Mouse (Mus musculus) frontal cortex, postnatal 10 days (tissue): ENCODE results near the gene Radil.

Source experiments
- DNase-seq, 2 experiments: peaks; one replicate each; pipeline ENCODE4 v3.0.0; 2022; ENCODE audit warnings: low spot score in 2 of 2, mixed read lengths in 1 of 2

Gene Radil

DNA sequence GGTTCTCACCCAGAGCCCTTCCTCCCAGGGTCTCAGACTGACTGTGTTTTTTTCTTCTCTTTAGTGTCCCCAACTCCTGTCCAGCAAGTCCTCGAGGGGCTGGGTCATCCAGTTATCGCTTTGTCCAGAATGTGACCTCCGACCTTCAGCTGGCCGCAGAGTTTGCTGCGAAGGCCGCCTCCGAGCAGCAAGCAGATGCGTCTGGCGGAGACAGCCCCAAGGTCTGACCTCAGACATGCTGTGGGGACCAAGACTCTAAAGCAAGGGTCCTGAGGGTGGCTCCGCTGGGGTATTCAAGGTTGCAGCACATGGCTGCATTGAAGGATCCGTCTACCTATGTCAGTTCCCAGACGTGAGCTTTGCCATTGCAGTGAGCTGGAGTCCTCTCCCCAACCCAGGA lies 102.3 kb downstream of the Radil start:
- DNase-seq: no peak

DNA sequence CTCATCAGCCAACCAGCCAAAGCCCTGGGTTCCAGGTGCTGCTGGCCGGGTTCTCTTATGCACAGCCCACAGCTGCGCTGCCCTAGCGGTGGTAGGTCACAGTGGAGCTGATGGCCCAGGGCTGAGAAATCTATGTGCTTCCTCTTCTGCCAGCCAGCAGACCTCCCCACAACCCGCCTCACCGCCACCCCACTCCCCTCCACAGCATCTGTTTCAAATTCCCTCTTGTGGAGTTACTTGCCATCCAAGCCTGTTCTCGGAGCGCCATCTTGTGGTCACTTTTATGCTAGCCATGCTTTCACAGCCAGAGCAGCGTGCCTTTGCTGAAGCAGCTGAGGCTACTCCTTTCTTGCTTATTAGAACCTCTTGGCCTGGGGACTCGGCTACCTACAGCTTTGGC lies 102.8 kb downstream of the Radil start:
- DNase-seq: peak; percentile 84 to 88

DNA sequence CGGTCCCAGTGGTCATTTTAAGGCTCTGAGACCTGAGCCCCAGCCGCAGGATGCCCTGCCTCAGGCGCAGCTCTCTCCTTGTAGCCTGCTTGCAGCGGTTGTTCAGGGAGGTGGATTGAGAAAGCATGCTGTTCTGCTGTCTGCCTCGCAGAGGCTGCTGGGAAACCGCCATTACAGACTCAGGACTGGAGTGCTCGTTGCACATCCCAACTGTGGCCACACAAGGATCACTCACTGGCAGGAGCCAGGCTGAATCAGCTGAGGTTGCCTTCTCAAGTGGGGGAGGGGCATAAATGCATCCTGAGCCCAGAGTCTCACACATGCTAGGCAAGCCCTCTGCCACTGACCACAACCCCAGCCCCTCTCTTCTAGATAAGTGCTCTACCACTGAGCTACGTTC lies 105.2 kb downstream of the Radil start:
- DNase-seq: no peak

DNA sequence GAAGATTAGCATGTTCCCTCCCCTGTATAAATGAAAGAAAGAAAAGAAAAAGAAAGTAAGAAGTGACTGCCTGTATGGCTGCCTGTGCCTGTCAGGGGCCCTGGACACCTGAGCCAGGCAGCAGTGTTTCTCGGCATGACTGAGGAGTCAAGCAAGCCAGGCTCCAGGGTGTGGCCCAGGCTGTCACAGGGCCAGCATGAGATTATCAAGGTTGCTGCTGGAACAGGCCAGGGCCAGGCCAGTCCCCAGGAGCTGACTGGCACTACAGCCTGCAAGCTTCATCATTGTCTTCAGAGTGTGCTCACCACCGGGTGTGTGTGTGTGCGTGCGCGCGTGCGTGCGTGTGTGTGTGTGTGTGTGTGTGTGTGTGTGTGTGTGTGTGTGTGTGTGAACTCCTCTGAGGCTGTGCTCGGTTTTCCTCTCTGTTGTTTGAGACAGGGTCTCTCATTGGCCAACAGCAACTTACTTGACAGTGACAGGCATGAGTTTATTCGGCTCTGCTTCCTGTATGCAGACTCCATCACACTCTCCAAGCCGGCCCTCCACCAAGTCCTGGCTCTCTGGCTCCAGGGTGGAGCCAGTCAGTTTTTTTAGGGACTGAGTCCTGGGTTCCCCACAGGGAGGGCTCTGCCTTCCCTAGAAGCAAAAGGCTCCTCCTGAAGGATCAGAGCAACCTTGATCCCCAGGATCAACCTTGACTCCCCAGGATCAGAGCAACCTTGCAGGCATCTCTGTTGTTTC lies 105.9 kb downstream of the Radil start:
- DNase-seq: no peak

DNA sequence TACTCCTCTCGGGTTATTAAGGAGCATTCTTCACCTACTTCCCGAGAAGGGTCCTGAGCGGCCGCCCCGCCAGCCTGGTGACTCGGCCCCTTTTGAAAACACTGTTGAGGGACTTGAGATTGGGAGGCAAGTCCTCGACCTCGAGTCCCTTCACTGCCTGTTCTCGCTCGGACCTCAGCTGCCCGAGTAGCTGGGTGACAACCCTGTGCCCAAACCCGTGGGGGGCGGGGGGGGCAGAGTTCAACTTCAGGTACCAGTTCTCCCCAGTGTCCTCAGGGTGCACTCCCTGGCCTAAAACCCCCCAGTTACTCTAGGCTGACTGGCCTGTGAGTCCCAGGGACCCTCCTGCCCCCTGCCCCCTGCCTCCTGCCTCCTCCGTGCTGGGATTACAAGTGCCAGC lies 106.9 kb downstream of the Radil start:
- DNase-seq: no peak

DNA sequence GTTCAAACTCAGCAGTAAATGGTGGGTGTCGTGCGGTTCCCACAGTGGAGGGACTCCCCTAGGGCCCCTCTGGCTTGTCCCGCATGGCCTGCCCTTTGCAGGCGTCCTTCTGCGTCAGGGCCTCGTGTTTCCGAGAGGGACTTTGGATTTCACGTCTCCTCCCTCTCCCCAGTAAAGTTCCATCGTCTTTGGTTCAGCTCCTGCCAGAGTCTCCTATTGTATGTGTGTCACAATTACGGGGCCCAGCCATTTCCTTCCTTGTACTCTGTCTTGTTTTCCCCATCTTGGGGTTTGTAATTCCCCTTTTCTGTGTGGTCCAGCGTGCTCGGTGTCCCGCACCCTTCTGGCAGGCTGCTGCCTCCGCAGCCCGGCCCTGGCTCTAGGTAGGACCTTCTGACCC lies 107.4 kb downstream of the Radil start:
- DNase-seq: no peak

DNA sequence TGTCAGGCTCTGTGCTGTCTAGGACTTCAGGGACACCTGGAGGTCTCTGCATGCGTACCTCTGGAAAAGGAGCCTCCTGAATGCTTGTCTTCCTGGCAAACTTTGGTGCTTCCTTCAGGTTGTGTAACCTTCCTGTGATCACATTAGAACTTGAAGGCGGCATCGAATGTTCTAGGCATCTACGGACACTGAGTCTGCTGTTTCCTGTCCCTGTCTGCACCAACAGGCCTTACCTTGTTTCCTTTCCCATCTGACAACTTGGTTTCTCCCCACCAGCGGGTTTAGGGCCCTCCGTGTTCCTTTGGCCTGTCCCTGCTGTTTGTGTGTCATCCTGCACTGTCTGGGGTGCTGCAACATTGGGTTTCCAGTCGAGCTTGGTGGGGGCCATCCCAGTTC lies 108.9 kb downstream of the Radil start:
- no peak for DNase-seq

DNA sequence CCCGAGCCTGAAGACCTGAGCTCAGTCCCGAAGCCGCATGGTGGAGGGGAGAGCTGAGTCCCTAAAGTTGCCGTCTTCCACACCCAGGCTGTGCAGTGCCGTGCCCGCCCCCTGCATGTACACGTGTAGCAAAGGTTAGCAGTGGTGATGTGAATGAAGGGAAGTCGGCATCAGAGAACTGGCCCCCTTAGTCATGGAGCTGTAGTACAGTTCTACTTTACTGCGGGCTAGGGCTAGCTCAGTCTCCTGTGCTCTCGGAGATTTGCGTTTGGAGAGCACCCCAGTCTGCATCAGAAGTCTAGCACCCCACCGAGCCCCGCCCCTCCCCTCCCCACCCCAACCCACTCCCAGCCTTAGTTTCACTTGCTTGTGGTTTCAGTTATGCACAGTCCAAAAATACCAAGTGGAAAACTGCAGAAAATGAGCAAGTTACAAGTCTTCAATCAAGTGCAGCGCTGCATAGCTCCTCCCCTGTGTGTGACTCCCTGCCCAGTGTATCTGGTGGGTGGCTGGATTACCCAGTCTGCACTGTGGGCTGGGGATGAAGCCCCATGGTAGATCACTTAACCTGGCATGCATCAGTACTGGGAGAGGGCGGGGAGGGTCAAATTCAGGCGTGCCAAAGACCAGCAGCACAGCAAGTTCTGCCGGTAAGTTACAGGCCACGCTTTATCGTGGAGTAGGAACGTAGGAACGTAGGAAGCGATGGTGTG lies 109.4 kb downstream of the Radil start:
- no peak for DNase-seq

DNA sequence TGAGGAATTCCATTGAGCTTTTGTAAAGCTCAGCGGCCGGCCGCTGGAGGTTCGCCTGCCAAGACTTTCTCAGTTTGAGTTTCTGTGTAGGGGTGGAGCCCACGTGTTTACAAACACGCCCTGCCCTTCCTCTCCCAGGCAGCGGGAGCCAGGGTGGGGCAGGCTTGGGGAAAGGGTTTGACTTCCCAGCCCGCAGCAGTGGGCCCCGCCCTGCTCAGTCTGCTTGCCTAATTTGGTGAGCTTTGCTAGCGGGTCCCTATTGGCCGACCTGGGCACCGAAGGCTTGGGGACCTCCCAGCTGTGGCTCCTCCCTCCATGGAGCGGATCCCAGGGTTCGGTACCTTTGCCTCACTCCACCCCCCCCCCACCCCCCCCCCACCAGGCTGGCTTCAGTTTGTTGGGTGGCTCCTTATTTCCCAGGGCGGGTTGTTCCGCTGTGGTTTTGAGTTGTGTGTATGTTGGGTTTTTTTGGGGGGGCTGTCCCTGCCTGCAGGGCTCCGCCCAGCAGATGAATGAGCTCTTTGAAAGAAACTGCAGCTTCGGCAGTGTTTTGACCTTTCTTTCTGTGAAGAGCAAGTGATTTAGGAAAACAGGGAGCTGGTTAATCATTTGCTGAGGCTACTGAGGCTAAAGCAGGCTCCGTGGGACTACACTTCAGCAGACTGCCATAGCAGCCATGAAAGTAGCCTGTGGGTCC lies 110.3 kb downstream of the Radil start:
- DNase-seq: peak; percentile 60 to 65

DNA sequence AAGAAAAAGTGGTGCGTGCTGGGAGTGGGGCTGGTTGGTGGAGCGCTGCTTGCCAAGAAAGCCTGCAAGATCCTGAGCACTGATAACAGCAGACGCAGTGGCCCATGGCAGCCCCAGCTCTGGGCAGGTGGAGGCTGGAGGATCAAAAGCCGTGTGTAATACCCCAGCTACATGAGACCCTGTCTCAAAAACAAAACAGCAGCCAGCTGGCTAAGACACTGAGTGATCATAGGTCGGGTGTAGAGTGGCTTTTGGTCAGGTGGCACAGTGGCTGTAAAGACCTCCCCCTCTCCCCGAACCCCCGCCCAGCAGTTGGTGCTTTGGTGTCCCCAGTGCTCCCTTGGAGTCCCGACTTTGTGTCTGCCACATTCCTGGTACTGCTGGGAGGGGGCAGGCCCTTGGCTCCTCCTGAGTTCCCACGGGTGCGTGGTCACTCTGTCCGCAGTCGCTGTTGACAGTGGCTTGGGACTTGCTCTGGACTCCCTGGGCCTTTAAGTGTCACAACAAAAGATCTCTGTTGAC lies 110.9 kb downstream of the Radil start:
- DNase-seq: no peak

DNA sequence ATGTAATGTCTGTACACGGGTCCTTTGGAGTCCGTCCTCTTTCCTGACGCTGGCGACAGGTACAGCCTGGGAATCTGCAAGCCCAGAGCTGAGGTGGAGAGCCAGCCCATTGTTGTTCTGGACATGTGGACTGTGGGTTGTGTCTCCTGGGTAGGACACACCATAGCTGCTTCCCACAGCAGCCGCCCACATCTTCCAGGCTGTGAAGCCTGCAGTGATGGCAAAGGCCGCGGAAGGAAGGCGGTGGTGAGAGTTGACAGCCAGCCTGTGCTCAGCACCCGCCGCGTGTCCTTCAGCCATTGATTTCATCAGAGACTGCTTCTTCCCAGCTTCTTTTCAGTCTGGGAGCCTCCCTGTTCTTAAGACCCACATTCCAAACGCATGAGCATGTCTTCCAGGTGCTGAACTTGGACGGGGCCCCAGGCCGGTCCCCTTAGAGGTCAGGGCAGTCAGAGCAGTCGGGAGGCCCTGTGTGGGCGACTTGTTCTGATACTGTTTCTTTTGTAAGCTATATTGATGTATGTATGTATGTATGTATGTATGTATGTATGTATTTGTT lies 112.4 kb downstream of the Radil start:
- DNase-seq: no peak

DNA sequence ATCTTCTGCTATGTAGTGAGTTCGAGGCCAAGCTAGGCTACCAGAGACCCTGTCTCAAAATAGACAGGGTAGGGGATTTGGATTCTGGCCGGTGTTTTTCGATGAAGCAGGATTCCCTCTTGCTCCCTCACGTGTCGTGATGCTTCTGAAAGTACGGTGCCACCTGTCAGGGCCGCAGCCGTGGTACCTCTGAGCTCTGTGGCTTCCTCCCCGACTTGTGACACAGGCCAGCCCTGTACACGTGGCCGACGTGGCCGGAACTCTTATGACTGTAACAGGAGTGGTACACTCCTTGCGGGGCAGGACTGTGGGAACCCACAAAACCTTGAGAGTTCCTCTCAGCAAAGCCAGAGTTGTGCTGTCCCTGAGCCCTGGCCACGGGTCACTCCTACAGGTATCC lies 115.2 kb downstream of the Radil start:
- no peak for DNase-seq
